ENCODE assay signal across 11 mouse cellular contexts in genomic region chr11:68228941-68229665, GRCm38 (mm10).
A peak's percentile ranks its signal among the peaks of the same experiment; 100 is the strongest.
DNase-seq lines count a peak whose midpoint lies in the region; ATAC-seq and TF ChIP-seq lines count a peak whose summit lies in the region.
"Had no signal": no experiment of that assay in that cellular context is flagged by ENCODE, and none has a peak within 500 bp of the region (broad histone marks: within the 10 kb centered on the region; RNA-seq: fewer than 3 reads in every experiment).

No protein-coding gene starts in this region.

- no peak for DNase-seq in forebrain, embryonic 10.5 days (ENCODE audit: extremely low spot score, low spot score)
- DNase-seq in lung, postnatal 10 days: peak; percentile 63
- DNase-seq in lung, adult 2 months: no peak
- DNase-seq in thymus, postnatal 4 days: no peak
- no peak for DNase-seq in testis, postnatal 10 days (ENCODE audit: low spot score)
- DNase-seq: cerebellum, adult 11-12 months; kidney, postnatal 25 days; liver, embryonic 13.5 days had no signal

- no peak overlapping the region for H3K4me3 ChIP-seq in forebrain, embryonic 10.5 days
- H3K4me3 ChIP-seq in forebrain, embryonic 13.5 days: no peak overlapping the region
- H3K4me3 ChIP-seq in lung, adult 2 months (replicated peaks; ENCODE audit: extremely low read depth, low read depth, low read length): no peak overlapping the region
- H3K4me3 ChIP-seq in forebrain, embryonic 15.5 days: no peak overlapping the region
- H3K4me3 ChIP-seq in limb, embryonic 15.5 days: no peak overlapping the region
- H3K4me3 ChIP-seq: liver, embryonic 13.5 days had no signal

- TF ChIP-seq CTCF in lung, adult 2 months (IDR thresholded peaks at IDR 0.05; ENCODE audit: insufficient read depth, low read length): no peak

- ATAC-seq in forebrain, embryonic 13.5 days: no peak
- ATAC-seq in forebrain, embryonic 15.5 days (replicated peaks): no peak
- ATAC-seq in limb, embryonic 15.5 days (ENCODE audit: insufficient number of reproducible peaks, low FRiP score, low TSS enrichment, low read depth): no peak

- 64% methylated on average over 18 of the region's 18 CpGs for WGBS in forebrain, embryonic 10.5 days
- WGBS in forebrain, embryonic 13.5 days: 54% methylated on average over 18 of the region's 18 CpGs
- WGBS in lung, adult 2 months: 70% methylated on average over 18 of the region's 18 CpGs
- WGBS in forebrain, embryonic 15.5 days: 48% methylated on average over 18 of the region's 18 CpGs
- 29% methylated on average over 18 of the region's 18 CpGs for WGBS in limb, embryonic 15.5 days

- H3K27ac ChIP-seq in forebrain, embryonic 10.5 days: peak overlapping the region; percentile 68
- no peak overlapping the region for H3K27ac ChIP-seq in forebrain, embryonic 13.5 days
- H3K27ac ChIP-seq in forebrain, embryonic 15.5 days (replicated peaks): peak overlapping the region; percentile 18; the same call in 1 of the 2 replicates
- H3K27ac ChIP-seq in limb, embryonic 15.5 days: peak overlapping the region; percentile 85
- H3K27ac ChIP-seq: liver, embryonic 13.5 days had no signal

- H3K27me3 ChIP-seq in forebrain, embryonic 10.5 days (ENCODE audit: poor library complexity, severe bottlenecking): peaks cover 87% of the 10 kb centered on the region
- H3K27me3 ChIP-seq in forebrain, embryonic 13.5 days: no peaks in the 10 kb centered on the region
- H3K27me3 ChIP-seq in forebrain, embryonic 15.5 days: no peaks in the 10 kb centered on the region
- no peaks in the 10 kb centered on the region for H3K27me3 ChIP-seq in limb, embryonic 15.5 days
- H3K27me3 ChIP-seq: liver, embryonic 13.5 days had no signal

- no peak overlapping the region for H3K9ac ChIP-seq in forebrain, embryonic 13.5 days
- no peak overlapping the region for H3K9ac ChIP-seq in forebrain, embryonic 15.5 days (replicated peaks)
- no peak overlapping the region for H3K9ac ChIP-seq in limb, embryonic 15.5 days
- H3K9ac ChIP-seq: liver, embryonic 13.5 days had no signal

- peaks cover 4% of the 10 kb centered on the region; the same call in 1 of the 2 replicates for H3K9me3 ChIP-seq in forebrain, embryonic 10.5 days
- 0 out of 2 replicates have a peak, but pooled peaks cover 4% of the 10 kb centered on the region for H3K9me3 ChIP-seq in forebrain, embryonic 13.5 days (replicated peaks)
- H3K9me3 ChIP-seq in forebrain, embryonic 15.5 days: no peaks in the 10 kb centered on the region
- no peaks in the 10 kb centered on the region for H3K9me3 ChIP-seq in limb, embryonic 15.5 days
- H3K9me3 ChIP-seq: liver, embryonic 13.5 days had no signal

- H3K4me2 ChIP-seq in forebrain, embryonic 13.5 days: no peak overlapping the region
- H3K4me2 ChIP-seq in forebrain, embryonic 15.5 days (replicated peaks): no peak overlapping the region
- H3K4me2 ChIP-seq in limb, embryonic 15.5 days: 0 out of 2 replicates have a peak overlapping the region, but pooled peaks have one; percentile 5
- H3K4me2 ChIP-seq: liver, embryonic 13.5 days had no signal

- H3K36me3 ChIP-seq in forebrain, embryonic 10.5 days (replicated peaks): peaks cover 8% of the 10 kb centered on the region; the same call in 1 of the 2 replicates
- H3K36me3 ChIP-seq in forebrain, embryonic 13.5 days (ENCODE audit: poor library complexity, severe bottlenecking): no peaks in the 10 kb centered on the region
- H3K36me3 ChIP-seq in forebrain, embryonic 15.5 days: no peaks in the 10 kb centered on the region
- no peaks in the 10 kb centered on the region for H3K36me3 ChIP-seq in limb, embryonic 15.5 days
- H3K36me3 ChIP-seq: liver, embryonic 13.5 days had no signal

- no peak for TF ChIP-seq POLR2A in lung, adult 2 months (IDR thresholded peaks at IDR 0.05; ENCODE audit: borderline replicate concordance, extremely low read depth, low read depth, low read length)

- peaks cover 50% of the 10 kb centered on the region for H3K4me1 ChIP-seq in forebrain, embryonic 10.5 days
- peaks cover 20% of the 10 kb centered on the region for H3K4me1 ChIP-seq in forebrain, embryonic 13.5 days
- no peaks in the 10 kb centered on the region for H3K4me1 ChIP-seq in lung, adult 2 months (ENCODE audit: control insufficient read depth, insufficient read depth, low read length)
- peaks cover 10% of the 10 kb centered on the region for H3K4me1 ChIP-seq in forebrain, embryonic 15.5 days
- H3K4me1 ChIP-seq in limb, embryonic 15.5 days: peaks cover 18% of the 10 kb centered on the region
- H3K4me1 ChIP-seq: liver, embryonic 13.5 days had no signal
